8 mouse cellular contexts compared by ENCODE assay signal in genomic region chr2:59406976-59407375, GRCm38 (mm10).
DNase-seq lines count a peak whose midpoint lies in the region; ATAC-seq and TF ChIP-seq lines count a peak whose summit lies in the region.

No protein-coding gene starts in this region.

- WGBS in lung, embryonic 14.5 days: 80% methylated on average over 3 of the region's 3 CpGs
- WGBS in heart, embryonic 16.5 days: 31% methylated on average over 3 of the region's 3 CpGs
- 73% methylated on average over 3 of the region's 3 CpGs for WGBS in neural tube, embryonic 15.5 days

- no peak overlapping the region; the same call in 1 of the 2 replicates for H3K27ac ChIP-seq in lung, embryonic 14.5 days (ENCODE audit: low read depth)
- peak overlapping the region; percentile 77 for H3K27ac ChIP-seq in heart, embryonic 16.5 days (ENCODE audit: low read length)
- peak overlapping the region; percentile 46 for H3K27ac ChIP-seq in neural tube, embryonic 15.5 days (replicated peaks)

- no peak overlapping the region for H3K4me2 ChIP-seq in lung, embryonic 14.5 days
- H3K4me2 ChIP-seq in heart, embryonic 16.5 days (ENCODE audit: low read depth, low read length): no peak overlapping the region
- no peak overlapping the region for H3K4me2 ChIP-seq in neural tube, embryonic 15.5 days

- no peaks in the 10 kb centered on the region for H3K9me3 ChIP-seq in lung, embryonic 14.5 days (ENCODE audit: low read depth, low read length)
- H3K9me3 ChIP-seq in heart, embryonic 16.5 days (replicated peaks; ENCODE audit: control insufficient read depth, low read length): 0 out of 2 replicates have a peak, but pooled peaks cover 3% of the 10 kb centered on the region
- H3K9me3 ChIP-seq in neural tube, embryonic 15.5 days (replicated peaks): no peaks in the 10 kb centered on the region

- no peak overlapping the region for H3K9ac ChIP-seq in lung, embryonic 14.5 days
- H3K9ac ChIP-seq in heart, embryonic 16.5 days (ENCODE audit: low read length): peak overlapping the region; percentile 23; the same call in 1 of the 2 replicates
- H3K9ac ChIP-seq in neural tube, embryonic 15.5 days (replicated peaks): no peak overlapping the region

- no peak overlapping the region for H3K4me3 ChIP-seq in lung, embryonic 14.5 days (ENCODE audit: low read depth, low read length)
- no peak overlapping the region for H3K4me3 ChIP-seq in heart, embryonic 16.5 days (ENCODE audit: low read length)
- no peak overlapping the region for H3K4me3 ChIP-seq in neural tube, embryonic 15.5 days (replicated peaks)

- no peaks in the 10 kb centered on the region for H3K4me1 ChIP-seq in lung, embryonic 14.5 days (ENCODE audit: insufficient read depth)
- peaks cover 14% of the 10 kb centered on the region for H3K4me1 ChIP-seq in heart, embryonic 16.5 days (ENCODE audit: control insufficient read depth, insufficient read depth, low read length)
- peaks cover 3% of the 10 kb centered on the region; the same call in 1 of the 2 replicates for H3K4me1 ChIP-seq in neural tube, embryonic 15.5 days

- no peaks in the 10 kb centered on the region for H3K27me3 ChIP-seq in lung, embryonic 14.5 days (ENCODE audit: insufficient read depth, low read length)
- no peaks in the 10 kb centered on the region for H3K27me3 ChIP-seq in heart, embryonic 16.5 days (ENCODE audit: control insufficient read depth, insufficient read depth, low read length)
- H3K27me3 ChIP-seq in neural tube, embryonic 15.5 days (replicated peaks): no peaks in the 10 kb centered on the region

- no peak for TF ChIP-seq CTCF in lung, embryonic 14.5 days (IDR thresholded peaks at IDR 0.05; ENCODE audit: low read depth)

- H3K36me3 ChIP-seq in lung, embryonic 14.5 days (ENCODE audit: insufficient read depth): no peaks in the 10 kb centered on the region
- H3K36me3 ChIP-seq in heart, embryonic 16.5 days (ENCODE audit: control insufficient read depth, insufficient read depth): no peaks in the 10 kb centered on the region
- no peaks in the 10 kb centered on the region for H3K36me3 ChIP-seq in neural tube, embryonic 15.5 days

- no peak for ATAC-seq in cerebellum, adult (ENCODE audit: insufficient number of reproducible peaks, low FRiP score, low TSS enrichment)
- no peak for ATAC-seq in lung, embryonic 14.5 days (ENCODE audit: insufficient read depth)
- ATAC-seq in heart, embryonic 16.5 days (replicated peaks; ENCODE audit: extremely low read depth, insufficient read depth, low FRiP score): peak; percentile 83
- ATAC-seq in neural tube, embryonic 15.5 days (ENCODE audit: low FRiP score): no peak
- no peak for ATAC-seq in CD4-positive, CD25-positive, alpha-beta regulatory T cell, adult 4 months

- peak; percentile 44 for DNase-seq in cerebellum, adult 11 months
- DNase-seq in lung, embryonic 14.5 days: peak; percentile 30
- no peak for DNase-seq in lung, adult 18-20 months
- DNase-seq in adrenal gland, adult 8-10 months: no peak

Comparison
In these comparisons a context has a peak if more than half of its experiments do, and no peak if none do; other contexts are left out.
1. DNase-seq: peak in cerebellum, adult 11 months (single experiment) and lung, embryonic 14.5 days (single experiment); none in lung, adult 18-20 months (0 of 2) and adrenal gland, adult 8-10 months (single experiment).